Mouse (Mus musculus): ENCODE data around the gene Lsm11. TPM values are rescaled to one million over a fixed set of nuclear protein-coding genes. Genes with fewer than 3 reads are reported as not detected.
A peak's percentile ranks its signal among the peaks of the same experiment; 100 is the strongest.

Gene Lsm11
- polyA plus RNA-seq, 1 experiment from 2014 or later, result 5.6 TPM

DNA sequence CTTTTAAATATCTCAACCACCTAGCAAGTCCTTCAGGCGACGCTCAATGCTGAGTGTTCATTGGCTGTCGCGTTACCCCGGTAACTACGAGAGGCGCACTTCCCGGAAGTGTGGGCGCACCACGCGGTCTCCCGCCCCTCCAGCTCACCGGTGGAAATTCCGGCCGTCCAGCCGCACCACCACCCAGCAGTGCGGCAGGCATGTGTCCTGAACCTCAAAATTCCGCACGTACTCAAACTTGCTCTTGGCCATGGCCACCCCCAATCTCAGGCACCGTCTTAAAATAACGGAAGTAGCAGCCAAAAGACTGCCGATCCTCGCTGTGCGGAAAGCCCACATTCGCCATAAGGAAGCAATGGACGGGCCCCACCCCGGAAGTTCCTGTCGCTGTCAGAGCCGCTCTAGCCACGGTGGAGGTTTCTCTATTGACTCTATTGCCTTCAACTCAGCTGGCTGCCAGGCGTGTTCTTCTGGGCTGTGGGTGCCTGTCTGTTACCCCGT is 10.4 kb upstream of the Lsm11 start, which contains the start of gene Thg1l:
Thg1l (minus strand) TSS at position 368 of the 501 bp plus-strand sequence.
- peak within 1 kb of the TSS; percentile 89 for H3K4me3 ChIP-seq (replicated peaks)
- peak within 1 kb of the TSS; percentile 85 for H3K27ac ChIP-seq
- peak within 1 kb of the TSS; percentile 72 for H3K4me2 ChIP-seq
- no peaks in the 10 kb centered on the region for H3K27me3 ChIP-seq
- peak; percentile 99 for ATAC-seq (replicated peaks; ENCODE audit: low FRiP score)
- no peaks in the 10 kb centered on the region for H3K9me3 ChIP-seq (replicated peaks)
- peaks cover 9% of the 10 kb centered on the region for H3K4me1 ChIP-seq
- WGBS, result under 1% methylated on average over 32 of the region's 32 CpGs
- H3K36me3 ChIP-seq, result peaks cover 24% of the 10 kb centered on the region
- H3K9ac ChIP-seq, result peak within 1 kb of the TSS; percentile 55

DNA sequence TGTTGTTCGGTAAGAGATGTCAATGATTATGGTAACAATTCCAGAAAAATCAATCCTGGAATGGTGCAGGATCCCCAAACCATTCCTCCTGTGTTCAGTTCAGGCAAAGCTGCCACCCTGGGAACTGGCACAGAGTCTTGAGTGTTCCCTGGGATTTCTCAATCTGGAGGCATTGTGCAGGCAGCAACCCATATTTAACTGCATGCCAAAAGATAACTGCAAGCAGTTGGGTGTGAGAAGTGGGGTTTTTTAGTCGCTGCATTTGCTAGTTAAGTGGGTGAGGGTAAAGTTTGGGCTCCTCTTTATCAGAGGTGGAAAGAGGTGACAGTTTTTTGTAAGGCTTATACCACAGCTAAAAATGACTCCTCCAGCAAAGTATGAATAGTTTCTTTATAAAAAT is 2.8 kb upstream of the Lsm11 start:
- H3K4me3 ChIP-seq (replicated peaks), result no peak overlapping the region
- peaks cover 12% of the 10 kb centered on the region for H3K4me1 ChIP-seq
- peaks cover 46% of the 10 kb centered on the region for H3K36me3 ChIP-seq
- ATAC-seq (replicated peaks; ENCODE audit: low FRiP score), result no peak
- no peak overlapping the region for H3K9ac ChIP-seq
- H3K27me3 ChIP-seq, result no peaks in the 10 kb centered on the region
- H3K27ac ChIP-seq, result no peak overlapping the region
- no peak overlapping the region for H3K4me2 ChIP-seq
- WGBS, result 88% methylated on average over 2 of the region's 2 CpGs
- H3K9me3 ChIP-seq (replicated peaks), result no peaks in the 10 kb centered on the region

DNA sequence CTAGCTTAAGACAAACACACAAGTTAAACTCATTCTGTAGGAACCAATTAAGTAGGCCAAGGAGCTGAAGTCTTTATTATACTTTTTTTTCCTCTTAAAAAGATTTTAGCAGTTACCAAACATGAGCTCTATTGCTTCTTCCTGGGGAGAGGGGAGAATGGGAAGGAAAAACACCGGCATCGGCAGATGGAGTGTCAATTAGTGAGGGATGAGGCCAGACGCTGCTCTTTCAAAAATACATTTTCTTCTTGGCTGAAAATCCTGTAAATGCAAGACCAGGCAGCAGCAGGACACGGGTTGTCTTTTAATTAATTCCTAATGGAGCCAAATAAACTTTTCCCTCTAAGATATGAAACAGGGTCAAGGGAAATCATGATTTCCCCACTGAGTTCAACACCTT is 2.1 kb upstream of the Lsm11 start:
- Histone ChIP-seq H3K4me1 (peaks cover 12% of the 10 kb centered on the region), H3K36me3 (peaks cover 39% of the 10 kb centered on the region), H3K9ac (no peak overlapping the region), H3K9me3 (replicated peaks) (no peaks in the 10 kb centered on the region), H3K4me3 (replicated peaks) (no peak overlapping the region), H3K27ac (no peak overlapping the region), H3K4me2 (no peak overlapping the region), H3K27me3 (no peaks in the 10 kb centered on the region)
- WGBS, result 85% methylated on average over 4 of the region's 4 CpGs
- ATAC-seq (replicated peaks; ENCODE audit: low FRiP score), result no peak

DNA sequence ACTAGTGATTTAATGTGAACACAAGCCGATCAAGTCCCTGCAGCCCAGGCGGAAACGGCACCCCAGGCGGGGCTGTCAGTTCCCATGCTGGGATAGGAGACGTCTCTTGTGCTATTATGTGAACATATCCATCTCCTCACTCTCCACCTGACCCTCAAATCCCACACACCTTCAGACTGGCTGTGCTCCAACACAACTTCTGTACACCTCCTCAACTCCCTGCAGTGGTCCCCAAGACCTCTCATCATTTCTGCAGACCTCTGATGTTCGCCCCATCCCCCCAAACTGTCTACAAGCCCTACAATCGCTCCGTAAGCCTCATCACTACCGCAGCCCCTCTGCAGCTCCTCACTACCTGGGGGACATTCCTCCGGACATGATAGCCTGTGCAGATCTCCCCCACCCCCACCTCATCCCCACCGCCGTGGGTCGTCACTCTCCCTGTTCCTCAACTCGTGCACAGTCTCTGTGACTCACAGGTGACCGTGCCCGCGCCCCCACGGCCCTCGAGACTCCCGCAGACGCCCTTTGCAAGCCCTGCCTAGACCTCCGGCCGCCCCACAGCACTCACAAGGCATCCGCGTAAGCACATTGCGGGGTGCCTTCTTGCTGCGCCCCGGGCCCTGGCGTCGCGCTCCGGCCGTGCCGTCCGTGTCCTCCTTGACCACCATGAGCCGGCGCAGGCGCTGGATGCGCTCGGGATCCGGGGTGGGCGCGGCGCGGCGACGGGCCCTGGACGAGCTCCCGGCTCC is 668 bp downstream of the Lsm11 start:
- under 1% methylated on average over 49 of the region's 49 CpGs for WGBS
- ATAC-seq (replicated peaks; ENCODE audit: low FRiP score), result peak; percentile 68
- Histone ChIP-seq H3K4me3 (replicated peaks) (peak overlapping the region; percentile 90), H3K36me3 (peaks cover 18% of the 10 kb centered on the region), H3K9ac (peak overlapping the region; percentile 85), H3K4me2 (peak overlapping the region; percentile 95), H3K9me3 (replicated peaks) (no peaks in the 10 kb centered on the region), H3K27me3 (no peaks in the 10 kb centered on the region), H3K4me1 (peaks cover 12% of the 10 kb centered on the region), H3K27ac (peak overlapping the region; percentile 68)

DNA sequence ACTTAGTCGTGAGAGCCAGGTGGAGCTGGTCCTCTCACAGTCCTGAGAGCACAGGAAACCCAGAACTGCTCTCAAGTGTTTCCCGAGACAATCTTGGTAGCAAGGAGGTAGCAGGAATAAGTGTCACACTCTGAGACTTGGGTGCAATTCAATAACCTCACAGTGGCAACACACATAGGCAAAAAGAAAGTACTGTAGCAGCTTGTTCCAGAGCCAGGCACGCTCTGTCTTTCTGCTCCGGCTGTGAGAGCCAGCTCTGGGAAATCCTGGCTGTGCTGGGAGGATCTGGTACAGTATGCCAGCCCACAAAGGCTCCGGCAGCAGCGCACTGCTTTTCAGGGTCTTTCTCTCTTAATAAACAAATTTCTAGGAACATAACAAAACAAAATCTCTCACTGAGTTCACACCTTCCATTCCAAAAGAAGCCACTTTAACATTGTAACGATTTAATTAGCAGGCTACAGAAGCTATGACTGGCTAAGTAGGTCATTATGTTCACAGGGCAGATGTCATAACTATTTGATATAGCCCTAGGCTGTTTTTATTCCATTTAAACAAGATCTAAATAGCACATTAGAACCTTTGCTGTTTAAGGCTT is 1.5 kb downstream of the Lsm11 start:
- no peak for ATAC-seq (replicated peaks; ENCODE audit: low FRiP score)
- H3K9ac ChIP-seq, result peak overlapping the region; percentile 85; the same call in 1 of the 2 replicates
- H3K27ac ChIP-seq, result no peak overlapping the region

DNA sequence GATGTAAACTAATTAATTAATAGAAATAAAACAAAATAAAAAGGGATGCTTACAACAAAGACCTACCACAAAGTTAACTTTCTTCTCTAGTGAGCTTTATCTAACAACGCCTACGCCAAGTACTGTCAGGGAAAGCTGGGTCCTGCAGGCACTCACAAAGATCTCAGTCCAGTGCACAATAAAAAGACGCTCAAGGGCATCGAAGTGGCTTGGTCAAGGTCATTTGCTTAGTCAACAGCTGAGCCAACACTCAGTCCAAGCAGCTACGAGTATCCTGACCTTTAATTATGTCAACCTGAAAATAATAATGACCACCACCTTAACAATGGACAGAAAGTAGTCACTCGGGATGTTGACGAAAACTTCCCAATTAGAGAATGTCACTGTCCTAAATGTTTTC is 2.5 kb downstream of the Lsm11 start:
- Histone ChIP-seq H3K9me3 (replicated peaks) (no peaks in the 10 kb centered on the region), H3K4me2 (no peak overlapping the region), H3K4me3 (replicated peaks) (no peak overlapping the region), H3K9ac (no peak overlapping the region), H3K4me1 (peaks cover 12% of the 10 kb centered on the region), H3K27me3 (no peaks in the 10 kb centered on the region), H3K27ac (no peak overlapping the region), H3K36me3 (peaks cover 15% of the 10 kb centered on the region)
- WGBS, result 89% methylated on average over 7 of the region's 7 CpGs
- ATAC-seq (replicated peaks; ENCODE audit: low FRiP score), result no peak

More for the DNA sequence above, 1.5 kb downstream of the Lsm11 start:
- peak overlapping the region; percentile 90 for H3K4me3 ChIP-seq (replicated peaks)
- H3K36me3 ChIP-seq, result peaks cover 15% of the 10 kb centered on the region
- WGBS, result 65% methylated on average over 7 of the region's 7 CpGs
- H3K4me1 ChIP-seq, result peaks cover 12% of the 10 kb centered on the region
- no peaks in the 10 kb centered on the region for H3K9me3 ChIP-seq (replicated peaks)
- no peaks in the 10 kb centered on the region for H3K27me3 ChIP-seq
- H3K4me2 ChIP-seq, result peak overlapping the region; percentile 95

DNA sequence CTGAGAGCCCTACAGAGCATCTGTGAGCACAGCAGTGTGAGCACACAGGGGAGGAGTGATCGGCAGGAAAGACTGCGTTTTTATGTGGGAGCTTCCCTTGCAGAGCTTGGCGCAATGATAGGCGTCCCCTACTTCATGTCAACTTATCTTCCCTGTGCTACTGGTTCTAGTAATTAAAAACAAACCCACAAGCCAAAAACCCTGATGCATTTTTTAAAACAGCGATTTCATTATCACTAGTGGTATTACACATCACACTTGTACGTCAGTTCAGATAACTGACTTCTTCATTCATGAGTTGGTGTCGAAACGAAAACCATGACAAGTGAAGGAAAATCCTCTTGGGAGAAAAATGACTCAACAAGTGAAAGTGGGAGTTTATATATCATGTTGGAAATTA is 5.8 kb downstream of the Lsm11 start:
- WGBS, result 88% methylated on average over 8 of the region's 8 CpGs

DNA sequence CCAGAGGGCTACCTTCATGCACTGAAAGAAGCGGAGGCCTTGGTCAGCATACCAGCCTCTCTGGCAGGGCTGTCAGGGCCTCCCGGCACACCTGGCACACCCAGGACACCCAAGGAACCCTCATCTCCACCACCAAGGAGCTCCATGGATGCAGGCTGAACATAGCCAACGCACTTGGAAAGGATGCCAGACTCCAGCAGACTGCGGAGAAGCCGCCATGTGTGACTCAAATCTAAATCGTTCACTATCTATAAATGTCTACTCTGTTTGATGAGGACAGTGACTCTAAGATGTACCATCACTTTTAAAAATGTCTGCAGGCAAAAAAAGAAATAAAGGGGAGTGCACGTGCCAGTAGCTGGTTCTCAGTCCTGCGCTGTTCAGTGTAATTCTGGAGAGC is 7.3 kb downstream of the Lsm11 start:
- Histone ChIP-seq H3K36me3 (peaks cover 61% of the 10 kb centered on the region), H3K4me2 (no peak overlapping the region), H3K9ac (no peak overlapping the region), H3K27me3 (no peaks in the 10 kb centered on the region), H3K4me3 (replicated peaks) (no peak overlapping the region), H3K9me3 (replicated peaks) (no peaks in the 10 kb centered on the region), H3K27ac (no peak overlapping the region), H3K4me1 (no peaks in the 10 kb centered on the region)
- ATAC-seq (replicated peaks; ENCODE audit: low FRiP score), result no peak
- WGBS, result 93% methylated on average over 8 of the region's 8 CpGs

More for the DNA sequence above, 5.8 kb downstream of the Lsm11 start:
- Histone ChIP-seq H3K4me3 (replicated peaks) (no peak overlapping the region), H3K4me2 (no peak overlapping the region), H3K9ac (no peak overlapping the region), H3K36me3 (peaks cover 48% of the 10 kb centered on the region), H3K4me1 (peaks cover 12% of the 10 kb centered on the region), H3K27me3 (no peaks in the 10 kb centered on the region), H3K27ac (no peak overlapping the region), H3K9me3 (replicated peaks) (no peaks in the 10 kb centered on the region)
- no peak for ATAC-seq (replicated peaks; ENCODE audit: low FRiP score)

DNA sequence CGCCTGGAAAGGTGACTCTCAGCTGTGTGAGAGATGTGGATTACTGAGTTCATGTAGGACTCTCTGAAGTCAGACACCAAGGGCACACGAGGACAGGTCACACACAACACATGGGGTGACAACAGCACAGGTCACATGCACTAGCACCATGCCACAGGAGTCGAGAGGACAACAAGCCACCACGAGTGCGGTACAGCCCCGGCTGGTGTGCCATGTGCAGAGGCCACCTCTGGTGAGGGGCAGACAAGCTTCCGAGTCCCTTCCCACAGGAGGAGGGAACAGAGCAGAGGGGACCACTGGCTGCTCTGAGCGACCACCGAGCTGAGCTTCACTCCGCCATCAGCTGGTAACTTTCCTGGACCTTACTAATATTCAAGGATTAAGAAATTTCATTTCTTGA is 12.0 kb downstream of the Lsm11 start:
- H3K9ac ChIP-seq, result no peak overlapping the region
- no peak overlapping the region for H3K4me2 ChIP-seq
- H3K27me3 ChIP-seq, result no peaks in the 10 kb centered on the region
- H3K4me1 ChIP-seq, result no peaks in the 10 kb centered on the region
- H3K27ac ChIP-seq, result no peak overlapping the region
- ATAC-seq (replicated peaks; ENCODE audit: low FRiP score), result no peak
- H3K36me3 ChIP-seq, result peaks cover 81% of the 10 kb centered on the region
- no peaks in the 10 kb centered on the region for H3K9me3 ChIP-seq (replicated peaks)
- H3K4me3 ChIP-seq (replicated peaks), result no peak overlapping the region
- 92% methylated on average over 10 of the region's 10 CpGs for WGBS

DNA sequence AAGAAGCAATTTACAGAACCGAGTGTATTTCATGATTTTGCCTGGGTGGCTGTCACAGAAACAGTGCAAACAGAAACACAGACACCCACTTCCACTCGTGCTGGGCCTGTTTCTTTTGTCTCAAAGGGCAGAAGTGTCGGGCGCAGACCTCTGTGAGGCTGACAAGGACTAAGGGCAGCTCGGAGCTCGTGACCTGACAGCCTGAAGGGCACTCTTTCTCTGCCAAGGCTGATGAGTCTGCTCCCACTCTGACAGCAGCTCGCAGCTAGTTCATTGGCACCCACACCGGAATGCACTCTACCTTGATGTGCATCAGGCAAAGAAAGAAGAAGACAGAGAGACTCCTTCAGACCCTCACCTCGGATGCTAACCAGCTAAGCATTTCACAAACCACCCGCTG is 15.2 kb downstream of the Lsm11 start:
- Histone ChIP-seq H3K4me3 (replicated peaks) (no peak overlapping the region), H3K36me3 (peaks cover 49% of the 10 kb centered on the region), H3K9me3 (replicated peaks) (no peaks in the 10 kb centered on the region), H3K27ac (no peak overlapping the region), H3K27me3 (no peaks in the 10 kb centered on the region), H3K9ac (no peak overlapping the region), H3K4me2 (no peak overlapping the region), H3K4me1 (no peaks in the 10 kb centered on the region)
- no peak for ATAC-seq (replicated peaks; ENCODE audit: low FRiP score)
- 85% methylated on average over 10 of the region's 10 CpGs for WGBS

DNA sequence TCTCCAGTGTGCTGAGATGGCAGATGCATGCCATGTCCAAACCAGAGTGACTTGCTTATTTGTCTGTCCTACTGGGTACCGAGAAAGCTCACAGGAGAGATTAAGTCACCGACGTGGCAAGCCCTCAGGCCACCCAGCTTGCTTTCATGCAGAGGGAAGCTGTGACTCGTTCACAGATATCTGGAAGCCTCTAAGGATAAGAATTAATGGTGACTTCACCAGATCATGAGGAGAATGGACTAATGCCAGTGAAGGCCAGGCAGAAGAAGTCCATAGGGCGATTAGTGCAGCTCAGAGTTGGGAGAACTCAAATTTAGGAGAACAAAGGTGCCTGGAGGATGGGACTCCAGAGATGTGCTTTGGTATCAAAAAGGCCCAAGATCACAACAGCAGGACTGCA is 17.3 kb downstream of the Lsm11 start:
- no peak overlapping the region for H3K9ac ChIP-seq
- H3K9me3 ChIP-seq (replicated peaks), result no peaks in the 10 kb centered on the region
- no peaks in the 10 kb centered on the region for H3K4me1 ChIP-seq
- no peak overlapping the region for H3K4me2 ChIP-seq
- peaks cover 30% of the 10 kb centered on the region for H3K36me3 ChIP-seq
- no peak overlapping the region for H3K4me3 ChIP-seq (replicated peaks)
- no peaks in the 10 kb centered on the region for H3K27me3 ChIP-seq
- H3K27ac ChIP-seq, result no peak overlapping the region
- no peak for ATAC-seq (replicated peaks; ENCODE audit: low FRiP score)
- WGBS, result 66% methylated on average over 5 of the region's 5 CpGs

DNA sequence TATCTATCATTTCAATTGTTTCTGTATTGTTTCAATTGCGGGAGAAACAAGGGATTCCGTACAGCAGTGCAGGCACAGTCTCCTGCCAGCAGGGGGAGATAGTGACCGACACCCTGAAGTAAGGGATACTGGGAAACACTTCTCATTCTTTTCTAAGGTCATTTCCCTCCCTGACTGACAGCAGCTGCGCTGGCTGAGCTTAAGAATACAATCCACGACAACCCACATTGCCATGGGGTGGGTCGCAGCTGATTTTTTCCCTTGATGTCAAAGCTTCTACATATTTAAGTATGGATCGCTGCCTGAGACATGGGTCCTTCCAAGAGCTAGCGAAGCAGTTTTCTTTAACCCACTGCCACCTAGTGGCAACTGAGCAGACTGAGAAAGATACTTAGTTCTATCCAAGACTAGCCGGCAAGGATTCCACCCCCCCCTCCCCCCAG is 18.1 kb downstream of the Lsm11 start:
- Histone ChIP-seq H3K9ac (no peak overlapping the region), H3K9me3 (replicated peaks) (no peaks in the 10 kb centered on the region), H3K27me3 (no peaks in the 10 kb centered on the region), H3K4me2 (peak overlapping the region; percentile 60), H3K4me3 (replicated peaks) (peak overlapping the region; percentile 45), H3K27ac (no peak overlapping the region), H3K4me1 (peaks cover under 1% of the 10 kb centered on the region; the same call in 1 of the 2 replicates), H3K36me3 (peaks cover 23% of the 10 kb centered on the region; the same call in 1 of the 2 replicates)
- under 1% methylated on average over 9 of the region's 9 CpGs for WGBS
- ATAC-seq (replicated peaks; ENCODE audit: low FRiP score), result peak; percentile 89
